Mouse (Mus musculus) Patski (cell line): ENCODE measurements around the gene Pxn. TPM values are rescaled to one million over a fixed set of nuclear protein-coding genes. Genes with fewer than 3 reads are reported as not detected.

ENCODE experiments used
- ATAC-seq: fragments of 100-300 bp; one replicate; pipeline ENCODE4 v1.8.0; 2021
- CTCF ChIA-PET: fragments of 350-600 bp; sonication (Branson Sonifier 250); formaldehyde crosslinking; loops from one replicate; lab custom pipeline; 2022; ENCODE audit warnings: inconsistent platforms; lab: Charles Lee
- POLR2A ChIA-PET: fragments of 350-600 bp; sonication (Branson Sonifier 250); formaldehyde crosslinking; loops from one replicate; lab custom pipeline; 2022; ENCODE audit warnings: antibody characterized with exemption, inconsistent platforms; lab: Charles Lee
- DNase-seq: peaks from one replicate; pipeline ENCODE4 v3.0.0-alpha.2; 2011; ENCODE audit warnings: low read depth, low spot score
- H3K27me3 ChIP-seq: fragments of 371-371 bp; one replicate; pipeline ENCODE4 v1.5.1; 2021
- CTCF ChIP-seq: fragments of 100-300 bp; IDR thresholded peaks from one replicate; pipeline ENCODE4 v1.5.1; 2021
- in situ Hi-C: fragments of 300-500 bp; cut with MboI; formaldehyde crosslinking; loops from 3 replicates; pipeline ENCODE4 v1.11.1; 2018; ENCODE audit warnings: low pct_unique_long_range_greater_than_20kb, mixed read lengths
- polyA plus RNA-seq: library from polyadenylated mRNA; unstranded; gene quantifications from one replicate; pipeline ENCODE4 v1.2.3, GENCODE M21; 2021

Pxn gene
- polyA plus RNA-seq, 1 experiment from 2014 or later: 136 TPM

DNA sequence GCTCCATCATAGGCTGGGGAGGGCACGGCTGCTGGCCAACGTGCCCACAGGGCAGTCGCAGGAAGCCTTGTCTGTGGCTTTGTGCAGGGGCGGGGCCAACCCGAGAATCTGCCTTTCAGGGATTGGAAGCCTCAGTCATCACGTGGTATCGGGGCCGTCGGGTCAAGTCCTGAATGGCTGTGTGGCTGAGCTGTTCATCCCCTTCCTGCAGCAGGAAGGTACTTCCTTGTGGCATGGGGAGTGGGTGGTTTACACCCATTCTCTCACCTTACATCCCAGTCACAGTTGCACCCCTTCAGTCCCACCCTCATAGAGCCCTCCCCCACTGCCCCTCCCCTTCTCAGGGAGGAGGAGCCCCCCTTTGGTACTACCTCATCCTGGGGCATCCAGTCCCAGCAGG is 75.2 kb downstream of the Pxn start:
- ATAC-seq (no peak), DNase-seq (no peak)
- in situ Hi-C loops: no loop called here
- CTCF ChIA-PET: no interaction called here
- H3K27me3 ChIP-seq: no peaks in the 10 kb centered on the region
- no peak for TF ChIP-seq CTCF
- POLR2A ChIA-PET: no interaction called here

DNA sequence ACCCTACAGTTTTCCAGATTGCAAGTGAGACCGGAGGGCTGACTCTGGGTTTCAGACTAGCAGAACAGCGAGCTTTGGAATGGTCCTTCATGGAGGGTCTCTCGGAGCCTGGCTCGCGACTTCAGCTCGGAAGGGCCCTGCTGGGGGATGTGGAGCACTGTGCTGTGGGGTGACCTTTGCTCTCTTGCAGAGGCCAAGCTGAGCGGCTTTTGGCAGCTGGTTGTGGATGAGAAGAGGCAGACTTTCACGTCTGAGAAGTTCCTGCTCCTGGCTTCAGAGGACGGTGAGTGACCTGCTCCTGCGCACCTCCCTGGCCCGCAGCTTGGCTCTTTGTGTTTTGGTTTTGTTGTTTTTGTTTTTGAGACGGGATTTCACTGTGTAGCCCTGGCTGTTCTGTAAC is 79.1 kb downstream of the Pxn start:
- ATAC-seq (no peak), DNase-seq (no peak)
- in situ Hi-C loops: no loop called here
- TF ChIP-seq CTCF: no peak
- H3K27me3 ChIP-seq: no peaks in the 10 kb centered on the region
- CTCF ChIA-PET: interaction anchor here (0.8 kb wide), 1 partner anchor 28 kb away, joined by 3 read pairs; no protein-coding TSS in a partner anchor
- POLR2A ChIA-PET: interaction anchor here (1.0 to 1.2 kb wide), 2 partner anchors 12 to 78 kb away, joined by 5 read pairs; no protein-coding TSS in a partner anchor

DNA sequence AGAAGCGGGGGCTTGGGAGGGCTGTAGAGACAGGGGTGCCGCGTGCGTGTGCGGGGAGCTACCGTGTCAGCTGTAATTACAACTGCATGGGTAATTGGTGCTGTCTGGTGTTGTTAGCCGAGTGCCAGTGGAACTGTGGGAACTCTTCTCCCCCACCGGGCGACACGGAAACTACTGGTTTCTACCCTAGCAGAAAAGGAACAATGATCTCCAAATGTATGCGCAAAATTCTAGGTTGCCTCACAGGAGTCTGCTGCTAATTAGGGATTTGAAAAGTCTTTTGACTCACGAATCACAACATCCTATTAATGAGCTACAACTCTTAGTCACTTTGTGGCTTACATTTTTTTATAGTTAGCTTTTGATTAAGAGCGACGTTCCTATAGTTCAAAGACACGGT is 79.7 kb downstream of the Pxn start:
- no peak for ATAC-seq
- DNase-seq: peak; percentile 60
- POLR2A ChIA-PET: interaction anchor here (0.6 to 1.2 kb wide), 4 partner anchors 11 to 79 kb away, joined by 3 to 5 read pairs (median 5); no protein-coding TSS in a partner anchor
- H3K27me3 ChIP-seq: no peaks in the 10 kb centered on the region
- TF ChIP-seq CTCF: no peak
- CTCF ChIA-PET: interaction anchor here (0.8 to 1.1 kb wide), 4 partner anchors 12 to 79 kb away, joined by 3 to 4 read pairs (median 3); no protein-coding TSS in a partner anchor
- in situ Hi-C loops: no loop called here

DNA sequence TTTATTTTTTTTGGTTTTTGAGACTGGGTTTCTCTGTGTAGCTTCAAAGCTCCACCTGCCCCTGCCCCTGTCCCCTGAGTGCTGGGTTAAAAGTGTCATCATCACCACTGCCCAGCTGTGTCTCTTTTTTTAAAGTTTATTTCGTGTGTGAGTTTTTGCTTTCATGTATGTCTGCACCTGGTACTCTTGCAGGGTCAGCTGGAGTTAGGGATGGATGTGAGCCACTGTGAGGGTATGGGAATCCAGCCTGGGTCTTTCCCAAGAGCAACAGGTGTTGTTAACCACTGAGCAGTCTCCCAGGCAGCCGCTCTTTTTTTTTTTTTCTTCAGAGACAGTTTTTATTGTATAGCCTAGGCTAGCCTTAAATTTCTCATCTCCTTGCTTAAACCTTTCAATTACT is 80.3 kb downstream of the Pxn start:
- no peak for TF ChIP-seq CTCF
- ChIA-PET CTCF (interaction anchor here (1.1 kb wide), 3 partner anchors 11 to 80 kb away, joined by 3 to 4 read pairs (median 3); no protein-coding TSS in a partner anchor), POLR2A (interaction anchor here (0.6 to 1.2 kb wide), 3 partner anchors 11 to 62 kb away, joined by 3 to 5 read pairs (median 5); no protein-coding TSS in a partner anchor)
- ATAC-seq: no peak
- DNase-seq: no peak
- no peaks in the 10 kb centered on the region for H3K27me3 ChIP-seq
- in situ Hi-C loops: no loop called here

DNA sequence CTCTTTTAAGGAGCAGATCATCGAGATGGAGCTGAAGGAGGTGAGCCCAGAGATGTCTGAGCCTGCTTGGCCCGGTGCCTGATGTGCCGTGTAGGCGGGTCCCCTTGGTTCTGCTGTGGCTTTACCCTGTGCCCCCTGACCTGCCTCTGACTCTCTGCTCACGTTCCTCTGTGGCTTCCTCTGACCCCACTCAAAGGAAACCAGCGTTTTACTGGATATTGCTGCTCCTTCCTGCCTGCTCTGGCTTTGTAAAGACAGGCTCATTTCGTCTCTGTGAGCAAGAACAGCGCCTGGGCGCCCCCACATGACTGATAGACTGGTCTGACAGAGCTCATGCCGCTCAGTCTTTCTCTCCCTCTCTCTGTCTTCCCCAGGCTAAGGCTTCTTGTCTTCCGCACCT is 84.6 kb downstream of the Pxn start:
- CTCF ChIA-PET: no interaction called here
- TF ChIP-seq CTCF: no peak
- no peaks in the 10 kb centered on the region for H3K27me3 ChIP-seq
- in situ Hi-C loops: no loop called here
- DNase-seq: no peak
- POLR2A ChIA-PET: no interaction called here
- ATAC-seq: no peak

DNA sequence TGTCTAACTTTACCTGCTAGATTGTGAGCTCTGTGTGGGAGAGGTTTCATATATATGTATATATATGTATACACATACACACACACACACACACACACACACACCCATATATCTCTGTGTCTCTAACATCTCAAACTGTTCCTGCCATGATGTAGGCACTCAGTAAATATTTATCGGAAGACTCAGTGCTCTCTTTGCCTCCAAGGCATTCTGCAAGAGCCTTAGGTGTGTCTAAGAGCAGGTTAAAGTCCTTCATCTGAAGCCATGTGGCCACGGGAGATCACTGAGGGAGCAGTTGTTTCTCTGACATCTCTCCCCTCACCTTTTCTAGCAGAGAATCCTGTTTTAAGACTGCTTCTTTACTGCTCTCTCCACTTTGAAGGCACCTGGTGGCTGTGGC is 85.0 kb downstream of the Pxn start:
- no peak for ATAC-seq

DNA sequence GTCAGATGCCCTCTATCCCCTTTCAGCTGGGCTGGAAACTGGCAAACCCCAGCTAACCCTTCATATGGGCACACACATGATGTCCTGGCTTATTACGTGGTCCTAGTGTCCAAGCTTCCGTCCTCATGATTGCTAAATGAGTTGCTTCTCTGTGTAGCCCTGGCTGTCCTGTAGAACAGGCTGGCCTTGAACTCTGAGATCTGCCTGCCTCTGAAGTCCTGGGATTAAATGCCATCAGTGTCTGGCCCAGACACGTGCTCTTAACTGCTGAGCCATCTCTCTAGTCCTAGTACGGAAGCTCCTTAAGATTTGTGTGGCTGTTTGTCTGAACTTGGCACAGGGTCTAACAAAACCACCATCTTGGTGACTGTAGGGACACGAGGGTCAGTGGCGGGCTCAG is 97.1 kb downstream of the Pxn start:
- CTCF ChIA-PET: interaction anchor here (0.6 to 2.6 kb wide), 3 partner anchors 11 to 26 kb away, joined by 3 to 8 read pairs (median 3); no protein-coding TSS in a partner anchor
- POLR2A ChIA-PET: no interaction called here
- H3K27me3 ChIP-seq: no peaks in the 10 kb centered on the region
- ATAC-seq: no peak
- DNase-seq: no peak
- in situ Hi-C loops: no loop called here
- no peak for TF ChIP-seq CTCF

More for the DNA sequence above, 85.0 kb downstream of the Pxn start:
- in situ Hi-C loops: no loop called here
- no peak for DNase-seq
- TF ChIP-seq CTCF: no peak
- H3K27me3 ChIP-seq: no peaks in the 10 kb centered on the region
- ChIA-PET CTCF (no interaction called here), POLR2A (no interaction called here)

Other genes with a start within 250 kb of the Pxn start
- gene Rnf10, start 233.8 kb upstream of the Pxn start, polyA plus RNA-seq: 286 TPM
- gene Coq5, start 227.0 kb upstream of the Pxn start, polyA plus RNA-seq: 49.9 TPM
- gene Dynll1, start 205.7 kb upstream of the Pxn start, polyA plus RNA-seq: 704 TPM
- gene Srsf9, start 179.5 kb upstream of the Pxn start, polyA plus RNA-seq: 137 TPM
- gene Gatc, start 165.5 kb upstream of the Pxn start, polyA plus RNA-seq: 23.5 TPM
- 46.1 TPM for gene Triap1, start 165.5 kb upstream of the Pxn start, polyA plus RNA-seq
- 1,264 TPM for gene Cox6a1, start 157.7 kb upstream of the Pxn start, polyA plus RNA-seq
- 22.2 TPM for gene Msi1, start 77.1 kb upstream of the Pxn start, polyA plus RNA-seq
- gene Pla2g1b, start 40.4 kb upstream of the Pxn start, polyA plus RNA-seq: not detected
- 34.6 TPM for gene Sirt4, start 22.0 kb upstream of the Pxn start, polyA plus RNA-seq
- 1,079 TPM for gene Rplp0, start 52.8 kb downstream of the Pxn start, polyA plus RNA-seq
- 97.6 TPM for gene Gcn1l1, start 58.6 kb downstream of the Pxn start, polyA plus RNA-seq
- gene Rab35, start 125.2 kb downstream of the Pxn start, polyA plus RNA-seq: 107 TPM
- gene Bicdl1, start 224.9 kb downstream of the Pxn start, polyA plus RNA-seq: 30.8 TPM